Mouse (Mus musculus): ENCODE measurements around the gene Ninl.

The Ninl gene

GRCm38 (mm10) chr2:150997618-150998017 is 41.6 kb downstream of the Ninl start:
- no peak for DNase-seq (ENCODE audit: low spot score)

GRCm38 (mm10) chr2:150995324-150995723 is 43.9 kb downstream of the Ninl start:
- no peak for DNase-seq (ENCODE audit: low spot score)

GRCm38 (mm10) chr2:150991050-150991449 is 48.1 kb downstream of the Ninl start:
- no peak for DNase-seq (ENCODE audit: low spot score)

- DNase-seq (ENCODE audit: low spot score), result no peak
Observed at GRCm38 (mm10) chr2:150990506-150990905, 48.7 kb downstream of the Ninl start.

GRCm38 (mm10) chr2:150985359-150985758 is 53.8 kb downstream of the Ninl start:
- DNase-seq (ENCODE audit: low spot score), result no peak

GRCm38 (mm10) chr2:150982051-150982450 is 57.1 kb downstream of the Ninl start:
- no peak for DNase-seq (ENCODE audit: low spot score)

DNA sequence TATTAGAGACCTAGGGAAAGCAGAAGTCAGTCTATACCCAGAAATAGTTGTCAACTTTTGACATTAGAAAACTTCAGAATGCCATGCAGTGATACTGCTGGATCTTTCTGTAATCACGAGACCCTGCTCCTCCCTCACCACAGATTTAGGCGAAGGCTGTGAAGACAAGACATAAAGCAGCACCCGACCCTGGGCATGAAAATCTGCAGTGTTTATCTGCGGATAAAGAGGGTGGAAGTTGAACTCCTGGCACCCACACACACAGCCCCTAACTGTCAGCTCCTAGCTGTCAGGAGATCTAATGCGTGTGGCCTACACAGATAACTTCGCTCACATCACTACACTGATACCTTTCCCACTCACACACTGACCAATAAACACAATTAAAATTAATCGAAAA is 57.7 kb downstream of the Ninl start:
- DNase-seq (ENCODE audit: low spot score), result no peak

DNA sequence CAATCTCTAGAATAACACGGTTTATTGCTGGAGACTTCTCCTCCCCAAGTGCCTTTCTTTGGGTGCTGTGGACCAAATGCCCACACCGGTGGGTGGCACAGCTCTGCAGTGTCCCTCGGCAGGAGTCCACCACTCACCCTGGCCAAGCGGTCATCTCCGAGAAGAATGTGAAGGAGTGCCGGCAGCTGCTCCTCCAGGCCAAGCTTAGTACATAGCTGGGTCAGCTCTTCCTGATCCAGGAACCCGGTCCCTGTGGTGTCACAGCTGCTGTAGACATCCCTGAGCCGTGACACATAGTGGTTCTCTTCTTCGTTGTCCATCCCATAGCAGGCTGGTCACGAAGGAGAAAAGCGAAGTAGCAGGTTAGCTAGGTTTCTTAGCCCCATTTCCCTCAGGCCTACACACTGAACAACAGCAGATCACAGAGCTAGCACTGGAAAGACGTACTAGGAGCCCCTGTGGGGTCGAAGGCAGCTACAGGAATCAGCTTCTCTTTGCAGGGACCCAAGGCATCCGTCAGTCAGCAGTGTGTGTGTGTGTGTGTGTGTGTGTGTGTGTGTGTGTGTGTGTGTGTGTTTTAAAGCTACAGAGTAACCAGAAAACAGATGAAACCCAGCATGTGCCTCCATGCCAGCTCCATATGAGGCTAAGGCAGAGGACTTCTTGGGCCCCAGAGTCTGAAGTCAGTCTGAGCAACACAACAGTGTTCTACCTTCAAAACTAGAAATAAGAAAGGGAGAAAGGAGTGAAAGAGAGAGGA is 59.1 kb downstream of the Ninl start:
- no peak for DNase-seq (ENCODE audit: low spot score)

DNA sequence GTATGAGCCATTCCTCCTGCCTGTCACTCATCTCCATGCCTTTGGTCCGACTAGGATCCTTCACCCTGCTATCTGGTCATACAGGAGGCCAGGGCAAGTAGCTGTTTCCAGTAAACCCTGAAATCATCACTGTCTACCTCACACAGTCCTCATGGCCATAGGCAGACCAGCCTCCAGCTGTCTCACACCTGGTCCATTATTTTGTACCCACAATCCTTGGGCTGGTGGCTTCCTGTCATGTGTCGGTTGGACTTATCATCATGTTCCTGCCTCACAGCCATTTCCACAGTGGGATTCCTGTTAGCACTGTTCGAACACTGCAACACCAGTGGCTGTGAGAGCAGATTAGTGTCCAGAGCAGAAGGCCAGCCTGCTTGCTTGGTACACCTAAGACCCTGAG is 60.4 kb downstream of the Ninl start:
- no peak for DNase-seq (ENCODE audit: low spot score)

DNA sequence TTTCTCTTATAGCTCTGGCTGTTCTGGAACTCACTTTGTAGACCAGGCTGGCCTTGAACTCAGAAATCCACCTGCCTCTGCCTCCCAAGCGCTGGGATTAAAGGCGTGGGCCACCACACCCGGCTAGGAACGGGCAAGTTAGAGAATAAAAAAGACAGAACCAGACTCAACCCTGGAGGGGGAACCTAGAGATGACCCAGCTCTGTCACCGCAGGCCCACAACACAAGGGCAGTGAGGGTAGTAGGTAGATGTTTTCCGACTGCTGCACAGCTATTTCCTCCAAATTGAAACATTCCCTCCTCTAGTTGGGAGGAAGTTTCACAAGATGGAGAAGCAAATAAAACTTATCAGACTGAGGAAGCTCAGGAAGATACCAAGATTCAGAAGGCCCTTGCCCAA is 61.5 kb downstream of the Ninl start:
- no peak for DNase-seq (ENCODE audit: low spot score)

- DNase-seq (ENCODE audit: low spot score), result no peak
Observed at GRCm38 (mm10) chr2:150976871-150977270, 62.3 kb downstream of the Ninl start.

- DNase-seq (ENCODE audit: low spot score), result no peak
Observed at GRCm38 (mm10) chr2:150973401-150974115, 65.6 kb downstream of the Ninl start.

GRCm38 (mm10) chr2:150972681-150973080 is 66.5 kb downstream of the Ninl start:
- no peak for DNase-seq (ENCODE audit: low spot score)

DNA sequence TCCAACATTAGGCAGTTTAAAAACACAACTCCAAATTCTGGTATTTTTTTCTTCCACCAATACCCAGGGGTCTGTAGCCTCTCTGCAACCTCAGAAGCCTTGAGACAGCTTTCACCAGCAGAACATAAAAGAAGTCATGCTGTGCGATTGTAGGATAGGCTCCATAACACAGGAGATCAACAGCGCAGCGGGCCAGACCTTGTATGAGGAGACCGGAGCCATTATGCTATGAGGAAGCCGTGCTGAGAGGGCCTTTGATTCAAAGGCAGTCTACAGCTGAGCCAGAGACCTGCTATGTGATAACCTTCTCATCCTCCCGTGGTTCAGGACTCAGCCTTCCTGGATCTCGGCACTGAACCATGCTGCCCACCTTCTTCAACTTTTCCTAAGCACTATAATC is 67.3 kb downstream of the Ninl start:
- DNase-seq (ENCODE audit: low spot score), result no peak

GRCm38 (mm10) chr2:150969231-150969630 is 70.0 kb downstream of the Ninl start:
- DNase-seq (ENCODE audit: low spot score), result no peak

DNA sequence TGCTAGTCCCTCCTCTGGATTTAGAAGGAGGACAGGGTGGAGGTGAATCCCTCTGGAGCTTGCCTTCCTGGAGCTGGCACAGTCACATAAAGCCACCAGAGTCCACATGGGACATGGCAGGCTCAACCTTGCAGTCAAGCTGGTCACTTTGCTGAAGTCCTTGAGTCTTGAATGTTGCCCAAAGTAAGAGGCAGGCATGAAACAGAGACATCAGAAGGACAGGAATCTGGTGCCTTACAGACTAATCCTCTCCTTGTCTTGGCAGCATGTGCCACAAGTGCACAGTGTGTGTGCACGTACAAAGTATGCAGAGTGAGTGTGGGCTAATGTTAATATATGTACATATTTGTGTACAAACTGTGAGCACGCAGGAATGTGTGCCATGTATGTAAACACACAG is 71.7 kb downstream of the Ninl start:
- DNase-seq (ENCODE audit: low spot score), result no peak

GRCm38 (mm10) chr2:150965951-150966350 is 73.2 kb downstream of the Ninl start:
- no peak for DNase-seq (ENCODE audit: low spot score)

GRCm38 (mm10) chr2:150964641-150965040 is 74.5 kb downstream of the Ninl start:
- no peak for DNase-seq (ENCODE audit: low spot score)

DNA sequence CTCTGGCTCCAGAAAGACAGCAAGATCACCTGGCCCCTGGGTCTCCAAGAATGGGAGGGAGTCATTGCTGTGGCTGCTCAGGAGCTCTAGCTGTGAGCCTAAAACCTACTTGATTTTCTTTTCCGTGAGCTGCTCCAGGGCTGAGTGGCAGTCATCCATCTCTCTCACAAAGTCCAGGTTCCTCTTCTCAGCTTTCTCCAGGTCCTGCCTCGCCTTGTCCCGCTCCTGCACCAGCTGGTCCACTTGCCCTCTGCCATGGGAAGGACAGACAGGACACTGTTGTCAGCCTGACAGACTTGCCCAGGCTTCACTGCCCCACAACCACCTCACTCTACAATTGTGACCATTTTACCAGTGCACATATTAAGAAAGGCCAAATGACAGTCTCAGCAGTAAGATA is 75.9 kb downstream of the Ninl start:
- DNase-seq (ENCODE audit: low spot score), result no peak

GRCm38 (mm10) chr2:150959521-150959920 is 79.7 kb downstream of the Ninl start:
- no peak for DNase-seq (ENCODE audit: low spot score)

- DNase-seq (ENCODE audit: low spot score), result no peak
Observed at GRCm38 (mm10) chr2:150955859-150956258, 83.3 kb downstream of the Ninl start.

DNA sequence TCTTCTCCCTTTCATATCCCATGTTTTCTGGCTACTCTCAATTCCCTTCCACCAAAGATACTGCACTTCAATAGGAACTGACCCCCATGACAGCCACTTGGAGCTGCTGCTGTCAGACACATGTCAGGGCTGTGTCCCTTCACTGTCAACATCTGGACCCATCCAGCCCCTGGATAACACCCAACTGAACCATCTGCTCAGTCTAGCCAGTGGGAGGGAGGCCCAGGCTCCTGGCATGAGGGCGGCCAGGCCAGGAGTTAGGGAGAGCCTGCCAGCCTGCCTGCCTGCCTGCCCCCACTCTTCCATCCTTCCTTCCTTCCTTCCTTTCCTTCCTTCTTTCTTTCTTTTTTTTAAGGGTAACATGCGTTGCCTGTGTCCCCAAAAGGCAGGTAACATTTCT is 88.0 kb downstream of the Ninl start:
- no peak for DNase-seq (ENCODE audit: low spot score)

DNA sequence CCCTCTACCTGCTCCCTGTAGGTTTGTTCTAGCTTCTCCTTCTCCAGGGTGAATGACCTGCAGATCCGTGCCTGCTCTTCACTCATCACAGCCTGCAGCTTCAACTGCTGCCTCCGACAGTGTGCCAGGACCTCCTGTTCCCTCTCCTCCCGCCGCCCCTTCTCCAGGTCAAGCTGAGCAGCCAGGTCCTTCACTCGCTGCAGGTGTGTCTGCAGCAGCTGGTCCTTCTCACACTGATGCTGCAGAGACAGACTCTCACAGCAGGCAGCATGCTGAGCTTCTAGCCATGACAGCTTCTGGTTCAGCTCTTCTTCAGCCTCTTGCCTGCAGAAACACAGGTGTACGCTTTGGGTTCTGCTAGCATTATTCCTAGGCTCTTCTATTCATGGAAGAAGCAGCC is 89.1 kb downstream of the Ninl start:
- DNase-seq (ENCODE audit: low spot score), result no peak

DNA sequence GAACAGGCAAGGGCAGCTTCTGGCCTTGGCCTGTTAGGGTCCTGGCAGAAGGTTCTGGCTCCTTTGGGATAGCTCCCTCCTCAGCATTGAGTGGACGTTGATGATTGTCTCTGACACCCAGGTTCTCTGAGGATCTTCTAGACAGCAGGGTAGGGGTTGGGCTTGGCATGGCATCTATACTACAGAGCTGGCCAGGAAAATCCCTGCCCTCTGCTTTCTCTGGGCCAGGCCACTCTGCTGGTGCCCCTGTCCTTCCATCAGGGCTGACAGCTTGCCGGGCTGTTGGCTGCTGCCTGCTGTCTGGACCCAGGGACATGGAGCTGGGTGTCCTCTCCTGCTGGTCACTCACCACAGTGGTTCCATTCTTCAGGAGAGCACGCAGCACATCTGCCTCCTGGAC is 89.5 kb downstream of the Ninl start:
- no peak for DNase-seq (ENCODE audit: low spot score)
